Mouse (Mus musculus) testis, adult 2 months (tissue): ENCODE results near the gene S100a11.

Experiments used
- CTCF ChIP-seq: fragments of 200-500 bp; IDR thresholded peaks from 2 replicates; pipeline ENCODE4 v1.5.1; 2012; ENCODE audit warnings: low read depth, mild to moderate bottlenecking, inconsistent platforms, low read length, moderate library complexity; ENCODE audit not compliant: control insufficient read depth, insufficient read depth, insufficient replicate concordance
- POLR2A ChIP-seq: fragments of 200-500 bp; IDR thresholded peaks from 2 replicates; pipeline ENCODE4 v1.6.1; 2012; ENCODE audit warnings: low read depth, mild to moderate bottlenecking, inconsistent platforms, low read length, moderate library complexity; ENCODE audit not compliant: control insufficient read depth

GRCm38 (mm10) chr3:93506881-93507325, 13.4 kb upstream of the S100a11 start:
- no peak for TF ChIP-seq CTCF
- TF ChIP-seq POLR2A = no peak
